Mouse (Mus musculus): ENCODE results near the gene Ccr7.

Gene Ccr7

GRCm38 (mm10) chr11:99153767-99154753 lies 817 bp downstream of the Ccr7 start:
- no peak for DNase-seq (ENCODE audit: low read depth, low spot score)

DNA sequence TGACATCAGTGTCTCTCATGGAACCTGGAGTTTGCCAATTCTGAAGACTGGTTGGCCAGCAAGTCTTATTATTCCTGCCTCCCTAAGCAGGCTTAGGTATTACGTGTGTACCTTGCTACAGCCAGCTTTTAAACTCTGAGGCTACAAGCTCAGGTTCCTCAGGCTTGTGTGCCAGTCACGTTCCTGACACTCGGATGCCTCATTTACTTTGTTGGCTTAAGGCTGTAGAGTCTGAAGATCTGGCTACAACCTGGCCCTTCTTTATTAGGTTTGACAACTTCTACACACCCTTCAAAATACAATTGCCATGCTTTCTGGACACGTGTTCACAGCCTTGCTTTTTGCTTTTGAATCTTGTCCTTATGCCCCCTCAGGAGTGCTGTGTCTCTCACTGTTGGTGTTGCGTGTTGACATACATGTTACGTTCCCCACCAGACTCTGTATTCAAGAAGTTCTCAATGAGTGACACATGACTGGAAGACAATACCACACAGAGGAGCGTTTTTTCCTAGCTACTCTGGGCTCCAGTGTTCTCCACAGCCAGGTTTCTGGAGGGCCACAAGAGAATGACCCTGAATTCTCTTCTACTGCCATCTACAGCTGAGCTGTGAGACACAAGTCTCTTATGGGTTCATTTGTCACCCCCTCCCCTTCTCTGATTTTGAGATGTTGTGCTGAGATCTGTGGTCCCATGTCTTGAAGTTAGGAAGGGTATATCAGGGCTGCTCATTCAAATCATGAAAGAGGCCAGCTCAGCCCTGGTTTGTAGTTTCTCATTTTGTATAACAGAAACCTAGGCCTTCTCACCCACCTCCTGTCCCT lies 2.3 kb downstream of the Ccr7 start:
- no peak for DNase-seq (ENCODE audit: low read depth, low spot score)

DNA sequence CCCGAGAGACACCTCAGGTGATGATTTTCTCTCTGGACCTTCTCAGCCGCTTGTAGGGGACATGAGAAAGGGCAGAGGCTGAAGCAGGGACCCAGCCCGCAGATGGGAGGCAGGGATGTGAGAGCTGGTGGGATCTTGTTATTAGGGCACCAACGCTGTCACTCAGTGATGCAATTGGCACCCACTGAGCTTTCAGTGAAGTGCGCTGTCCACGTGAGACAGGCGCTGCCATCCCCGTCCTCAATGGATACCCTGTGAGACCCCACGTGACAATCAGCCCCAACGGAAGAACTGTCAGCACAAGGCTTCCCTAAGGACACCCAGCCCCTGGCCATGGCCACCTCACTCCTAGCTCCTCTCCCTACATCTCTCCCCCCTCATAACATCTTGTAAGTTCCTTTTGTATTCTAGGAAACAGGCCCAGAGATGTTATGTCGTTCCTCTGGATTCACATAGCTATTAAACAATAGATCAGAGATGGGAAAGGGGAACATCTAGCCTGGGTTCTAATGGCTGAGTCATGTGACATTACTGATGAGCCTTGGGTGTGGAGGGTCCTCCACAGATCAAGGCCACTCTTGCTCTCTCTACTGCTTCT lies 3.4 kb downstream of the Ccr7 start:
- no peak for DNase-seq (ENCODE audit: low read depth, low spot score)

DNA sequence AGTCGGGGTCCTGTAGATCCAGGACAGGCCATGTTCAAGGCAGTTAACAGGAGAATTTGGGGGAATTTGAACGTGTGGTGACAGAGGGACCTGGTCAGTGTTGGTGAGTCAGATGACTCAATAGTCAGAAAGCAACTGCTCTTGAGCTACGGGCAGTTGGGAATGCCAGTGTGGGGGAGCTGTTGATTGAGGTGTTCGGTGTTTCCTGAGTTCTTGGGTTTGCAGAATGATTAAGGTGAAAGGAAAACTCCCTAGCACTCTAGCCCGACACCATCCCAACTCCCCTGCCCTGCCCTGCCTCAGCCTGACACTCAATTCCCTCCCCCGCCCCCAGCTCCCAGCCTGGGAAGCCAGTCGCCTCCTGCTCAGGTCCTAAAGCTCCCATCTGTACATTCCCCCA lies 4.0 kb downstream of the Ccr7 start:
- DNase-seq (ENCODE audit: low read depth, low spot score) = no peak

GRCm38 (mm10) chr11:99149898-99150757 lies 4.7 kb downstream of the Ccr7 start:
- DNase-seq (ENCODE audit: low read depth, low spot score) = peak; percentile 92

DNA sequence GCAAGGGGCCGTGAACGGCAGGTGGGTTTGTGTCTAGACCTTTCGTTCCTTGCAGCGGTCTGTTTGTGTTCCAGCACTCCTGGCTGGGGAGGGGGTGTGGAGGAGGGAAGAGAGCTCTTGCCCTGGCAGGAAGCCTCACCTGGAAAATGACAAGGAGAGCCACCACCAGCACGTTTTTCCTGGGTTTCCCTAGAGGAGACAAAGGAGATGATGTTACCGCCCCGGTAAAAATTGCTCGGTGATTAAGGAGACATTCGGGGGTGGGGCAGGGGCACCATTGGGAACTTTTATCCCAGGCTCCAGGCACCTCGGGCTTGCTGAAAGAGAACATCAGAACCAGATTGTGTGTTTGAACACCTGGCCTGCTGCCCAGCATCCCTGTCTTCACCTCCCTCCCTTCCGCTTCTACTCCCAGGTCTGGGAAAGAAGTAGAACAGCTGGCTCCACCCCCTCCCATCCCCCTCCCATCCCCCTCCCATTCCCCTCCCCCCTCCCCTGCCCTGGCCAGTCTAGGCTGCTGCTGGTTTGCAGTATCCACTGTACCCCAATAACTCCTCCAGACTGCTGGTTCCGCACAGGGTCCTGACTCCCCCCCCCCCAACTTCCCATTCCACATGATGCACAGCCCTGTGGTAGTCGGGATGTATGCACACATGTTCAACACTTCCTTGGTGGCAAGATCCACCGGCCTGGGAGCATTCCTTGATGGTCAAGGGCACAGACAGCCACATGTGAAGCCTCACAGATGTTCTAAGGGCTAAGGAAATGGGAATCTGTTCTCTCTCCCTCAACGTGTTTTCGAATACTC lies 5.8 kb downstream of the Ccr7 start:
- peak; percentile 62 for DNase-seq (ENCODE audit: low read depth, low spot score)

DNA sequence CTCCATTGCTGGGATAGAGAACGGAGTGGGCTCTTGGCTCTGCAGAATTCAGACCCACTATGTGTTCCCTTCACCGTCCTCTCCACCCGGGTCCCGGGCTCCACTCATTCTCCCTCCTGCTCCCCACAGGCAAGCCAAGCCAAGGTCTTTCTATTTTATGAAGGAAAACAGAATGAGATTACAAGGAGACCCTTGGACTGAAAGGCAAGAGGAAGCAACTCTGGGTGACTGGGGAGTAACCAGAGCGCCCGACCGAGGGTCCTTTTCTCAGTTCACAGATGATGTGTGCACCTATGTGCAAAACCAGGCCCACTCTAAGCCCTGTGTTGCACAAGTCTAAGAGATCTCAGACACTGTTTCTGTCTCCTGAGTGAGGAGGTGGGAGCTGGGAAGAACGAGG lies 6.5 kb downstream of the Ccr7 start:
- DNase-seq (ENCODE audit: low read depth, low spot score) = no peak

- DNase-seq (ENCODE audit: low read depth, low spot score) = peak; percentile 64
Measured at GRCm38 (mm10) chr11:99147920-99148289, 7.0 kb downstream of the Ccr7 start.

GRCm38 (mm10) chr11:99147041-99147919 lies 7.6 kb downstream of the Ccr7 start:
- DNase-seq (ENCODE audit: low read depth, low spot score) = peak; percentile 64

DNA sequence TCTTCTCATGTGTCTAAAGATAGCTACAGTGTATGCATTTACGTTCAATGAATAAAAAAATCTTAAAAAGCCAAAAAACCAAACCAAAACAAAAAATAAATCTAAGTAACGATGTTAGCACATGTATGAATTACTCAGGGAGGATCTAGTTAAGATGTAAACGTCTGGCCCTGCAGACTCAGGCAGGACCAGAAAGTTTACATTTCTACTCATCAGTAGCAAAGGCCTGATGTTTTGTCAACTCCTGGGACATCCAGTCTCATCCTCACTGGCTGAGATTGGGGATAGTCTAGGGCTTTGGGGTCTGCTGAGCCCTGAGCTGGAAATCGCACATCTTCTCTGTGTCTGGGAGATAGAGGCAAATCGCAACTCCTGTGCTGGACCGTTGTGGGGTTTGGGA lies 8.3 kb downstream of the Ccr7 start:
- no peak for DNase-seq (ENCODE audit: low read depth, low spot score)

- DNase-seq (ENCODE audit: low read depth, low spot score) = no peak
Measured at GRCm38 (mm10) chr11:99145765-99146164, 9.1 kb downstream of the Ccr7 start.

DNA sequence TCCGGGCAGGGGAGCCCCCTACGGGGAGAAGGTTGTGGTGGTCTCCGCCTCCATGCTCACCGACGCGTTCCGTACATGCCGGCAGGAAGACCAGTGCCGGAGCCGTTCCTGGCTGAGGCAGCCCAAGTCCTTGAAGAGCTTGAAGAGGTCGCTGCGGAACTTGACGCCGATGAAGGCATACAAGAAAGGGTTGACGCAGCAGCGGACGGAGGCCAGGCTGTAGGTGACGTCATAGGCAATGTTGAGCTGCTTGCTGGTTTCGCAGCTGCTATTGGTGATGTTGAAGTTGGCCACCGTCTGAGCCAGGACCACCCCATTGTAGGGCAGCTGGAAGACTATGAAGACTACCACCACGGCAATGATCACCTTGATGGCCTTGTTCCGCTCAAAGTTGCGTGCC lies 9.9 kb downstream of the Ccr7 start:
- DNase-seq (ENCODE audit: low read depth, low spot score) = no peak

GRCm38 (mm10) chr11:99144456-99144855 lies 10.4 kb downstream of the Ccr7 start:
- DNase-seq (ENCODE audit: low read depth, low spot score) = no peak

DNA sequence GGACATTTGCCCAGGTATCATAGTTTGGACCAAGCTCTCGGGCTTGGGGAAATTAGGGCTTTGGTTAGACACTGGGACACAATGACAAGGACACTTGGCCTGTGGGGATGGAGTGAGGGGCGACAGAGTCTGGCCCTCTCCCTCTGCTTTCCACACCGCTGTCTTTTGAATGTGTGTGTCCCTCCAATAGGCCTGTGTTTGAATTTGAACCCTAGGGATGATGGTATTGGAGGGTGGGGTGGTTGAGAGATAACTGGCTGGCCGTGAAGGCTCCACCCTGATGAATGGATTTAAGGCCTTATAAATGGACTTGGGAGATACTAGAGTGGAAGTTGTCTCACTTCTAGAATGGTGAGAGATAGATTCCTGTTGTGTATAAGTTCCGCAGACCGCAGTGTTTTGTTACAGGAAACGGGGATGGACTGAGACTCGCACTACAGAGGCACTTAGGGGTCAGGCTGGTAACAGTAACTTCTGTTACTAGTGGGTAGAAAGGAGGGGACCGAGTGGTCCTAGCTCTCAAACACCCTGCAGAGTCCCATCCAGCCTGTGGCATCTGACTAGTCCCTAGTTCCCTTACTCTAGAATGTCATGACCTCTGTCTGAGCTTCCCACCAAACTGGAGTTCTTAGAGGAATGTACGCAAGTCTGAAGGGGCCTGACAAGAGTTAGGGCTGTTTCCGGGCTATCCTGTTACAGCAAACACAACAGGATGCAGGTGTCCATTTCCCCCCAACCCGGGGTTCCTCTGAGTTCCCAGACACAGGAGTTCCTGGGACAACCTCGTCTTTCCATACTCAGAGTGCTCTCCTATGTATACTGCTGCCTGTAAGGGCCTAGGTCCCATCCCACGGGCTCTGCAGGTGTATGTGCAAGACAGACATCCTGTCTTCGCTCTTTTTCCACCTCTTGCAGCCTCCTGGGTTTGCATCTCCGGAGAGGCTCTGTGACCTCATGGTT lies 11.5 kb downstream of the Ccr7 start:
- no peak for DNase-seq (ENCODE audit: low read depth, low spot score)

DNA sequence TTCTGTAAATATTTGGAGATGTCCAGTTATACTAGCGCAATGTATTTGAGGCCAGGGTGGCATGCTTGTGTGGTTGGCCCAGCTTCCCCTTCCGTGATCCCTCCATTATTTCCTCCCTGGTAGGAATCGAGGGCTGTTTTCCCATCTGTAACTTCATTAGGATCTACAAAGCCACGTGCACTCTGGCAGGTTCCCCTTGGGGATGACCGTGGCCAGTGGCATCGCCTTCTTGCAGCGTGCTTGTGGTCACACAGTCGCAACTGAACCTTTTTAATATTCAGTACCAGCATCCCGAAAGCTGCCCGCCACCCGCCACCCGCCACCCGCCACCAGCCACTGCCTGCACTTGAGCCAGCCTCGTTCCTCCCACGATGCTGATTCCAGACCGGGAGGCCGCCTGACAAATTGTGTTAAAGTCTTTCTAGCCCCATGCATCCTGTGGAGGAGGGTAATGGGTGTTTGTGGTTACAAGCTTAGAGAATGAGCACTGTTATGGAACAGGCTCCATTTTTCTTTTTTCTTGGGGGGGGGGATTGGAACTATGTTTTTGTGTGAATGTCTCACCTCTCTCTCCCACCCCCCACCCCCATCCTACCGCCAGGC lies 12.3 kb downstream of the Ccr7 start:
- no peak for DNase-seq (ENCODE audit: low read depth, low spot score)

DNA sequence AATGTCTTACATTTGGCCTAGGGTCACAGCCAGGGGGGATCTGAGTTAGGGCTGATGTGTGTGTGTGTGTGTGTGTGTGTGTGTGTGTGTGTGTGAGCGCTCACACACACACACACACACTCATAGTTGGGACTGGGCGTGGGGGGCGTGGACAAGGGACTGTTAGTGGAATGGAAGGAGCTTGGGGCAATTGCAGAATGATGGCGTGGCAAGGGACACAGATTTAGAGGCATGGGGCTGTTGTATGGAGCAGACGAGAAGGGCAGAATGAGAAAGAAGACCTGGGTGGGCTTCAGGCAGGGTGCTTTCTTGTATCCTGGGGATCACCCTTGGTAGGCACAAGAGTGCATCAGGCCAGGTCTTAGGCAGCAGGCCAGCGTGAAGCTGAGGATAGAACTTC lies 12.8 kb downstream of the Ccr7 start:
- DNase-seq (ENCODE audit: low read depth, low spot score) = no peak

GRCm38 (mm10) chr11:99141600-99141999 lies 13.3 kb downstream of the Ccr7 start:
- DNase-seq (ENCODE audit: low read depth, low spot score) = no peak

GRCm38 (mm10) chr11:99138976-99139375 lies 15.9 kb downstream of the Ccr7 start:
- DNase-seq (ENCODE audit: low read depth, low spot score) = no peak

Measured in forelimb bud, embryonic 11.5 days (tissue).